Mouse (Mus musculus) activated CD4-positive, CD25-positive, alpha-beta regulatory T cell (primary cell): ENCODE data around the gene Lilra6. TPM values are rescaled to one million over a fixed set of nuclear protein-coding genes. Genes with fewer than 3 reads are reported as not detected.

Source experiments
- polyA plus RNA-seq, 2 experiments: library from polyadenylated mRNA; unstranded; fragments of 100-300 nt; shearing (Covaris generic); gene quantifications; one replicate each; pipeline ENCODE4 v1.2.1; 2017

Gene Lilra6
- polyA plus RNA-seq = not detected

GRCm38 (mm10) chr7:3915387-3915786 is at the start of gene Lilra6:
Lilra6 (minus strand) TSS chr7:3915503.

GRCm38 (mm10) chr7:3898036-3898590 is 17.2 kb downstream of the Lilra6 start, which contains the start of gene Gm14548:
Gm14548 (minus strand) TSS chr7:3898120.

Other genes starting within 250 kb of the Lilra6 start
- 10 to 100 TPM; 20.6 to 23.3 TPM for gene Leng1, start 249.7 kb downstream of the Lilra6 start, polyA plus RNA-seq
- gene Tmc4, start 237.9 kb downstream of the Lilra6 start, polyA plus RNA-seq = 1 to 10 TPM; 5.2 to 6.7 TPM
- gene Tsen34, start 222.6 kb downstream of the Lilra6 start, polyA plus RNA-seq = 10 to 100 TPM; 26.9 to 40.8 TPM
- gene Mboat7, start 222.0 kb downstream of the Lilra6 start, polyA plus RNA-seq = 10 to 100 TPM; 70.7 to 71.5 TPM
- gene Rps9, start 211.5 kb downstream of the Lilra6 start, polyA plus RNA-seq = 1,000 to 10,000 TPM; 1,535 to 2,624 TPM
- 1 to 10 TPM; 2.1 to 3.6 TPM for gene Pirb, start 195.1 kb downstream of the Lilra6 start, polyA plus RNA-seq
- under 1 TPM in 1 of 2 experiments, not detected in 1; 0.76 TPM for gene Gm15448, start 89.8 kb downstream of the Lilra6 start, polyA plus RNA-seq
- gene Pira2, start 70.5 kb downstream of the Lilra6 start, polyA plus RNA-seq = under 1 TPM; 0.63 to 1.00 TPM
- under 1 TPM; 0.16 to 0.26 TPM for gene Gm14548, start 17.4 kb downstream of the Lilra6 start, polyA plus RNA-seq
- gene Lair1, start 147.7 kb upstream of the Lilra6 start, polyA plus RNA-seq = 1 to 10 TPM; 5.8 to 6.6 TPM
- gene Ttyh1, start 203.9 kb upstream of the Lilra6 start, polyA plus RNA-seq = 1 to 10 TPM in 1 of 2 experiments, under 1 TPM in 1; 0.21 to 1.2 TPM
- gene Leng8, start 221.5 kb upstream of the Lilra6 start, polyA plus RNA-seq = 100 to 1,000 TPM; 107 to 134 TPM
- 1 to 10 TPM; 6.1 to 6.4 TPM for gene Leng9, start 234.9 kb upstream of the Lilra6 start, polyA plus RNA-seq
- not detected for gene Cdc42ep5, start 249.4 kb upstream of the Lilra6 start, polyA plus RNA-seq